Mouse (Mus musculus) spleen, postnatal 4 days (tissue): ENCODE data around the gene Ccr2.
"Not testable (repeated sequence)": the region's sequence is repeated elsewhere in the genome, so short reads cannot be mapped to it uniquely, and the experiment has no call there.

Experiments used
- DNase-seq, 2 experiments: peaks; one replicate each; pipeline ENCODE4 v3.0.0; 2022; ENCODE audit warnings: low spot score in 2 of 2

Ccr2 gene

DNA sequence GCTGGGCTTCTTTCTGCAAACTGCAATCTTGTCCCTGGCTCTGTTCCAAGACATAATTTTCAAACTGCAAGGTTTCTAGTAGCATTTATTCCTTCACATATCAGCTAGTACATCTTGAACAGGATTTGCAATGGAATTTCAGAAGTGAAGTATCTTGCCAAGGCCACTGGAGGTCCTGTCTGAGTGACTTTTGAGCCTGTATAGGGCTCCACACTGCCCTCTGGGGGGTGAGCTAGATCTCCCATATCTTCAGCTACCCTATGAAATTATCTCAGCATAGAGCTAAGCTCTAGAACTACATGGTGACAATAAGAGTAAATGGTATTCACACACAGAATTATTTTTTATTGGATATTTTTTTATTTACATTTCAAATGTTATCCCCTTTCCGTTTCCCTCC, 16.7 kb downstream of the Ccr2 start:
- DNase-seq, result peak; percentile 64 to 78

DNA sequence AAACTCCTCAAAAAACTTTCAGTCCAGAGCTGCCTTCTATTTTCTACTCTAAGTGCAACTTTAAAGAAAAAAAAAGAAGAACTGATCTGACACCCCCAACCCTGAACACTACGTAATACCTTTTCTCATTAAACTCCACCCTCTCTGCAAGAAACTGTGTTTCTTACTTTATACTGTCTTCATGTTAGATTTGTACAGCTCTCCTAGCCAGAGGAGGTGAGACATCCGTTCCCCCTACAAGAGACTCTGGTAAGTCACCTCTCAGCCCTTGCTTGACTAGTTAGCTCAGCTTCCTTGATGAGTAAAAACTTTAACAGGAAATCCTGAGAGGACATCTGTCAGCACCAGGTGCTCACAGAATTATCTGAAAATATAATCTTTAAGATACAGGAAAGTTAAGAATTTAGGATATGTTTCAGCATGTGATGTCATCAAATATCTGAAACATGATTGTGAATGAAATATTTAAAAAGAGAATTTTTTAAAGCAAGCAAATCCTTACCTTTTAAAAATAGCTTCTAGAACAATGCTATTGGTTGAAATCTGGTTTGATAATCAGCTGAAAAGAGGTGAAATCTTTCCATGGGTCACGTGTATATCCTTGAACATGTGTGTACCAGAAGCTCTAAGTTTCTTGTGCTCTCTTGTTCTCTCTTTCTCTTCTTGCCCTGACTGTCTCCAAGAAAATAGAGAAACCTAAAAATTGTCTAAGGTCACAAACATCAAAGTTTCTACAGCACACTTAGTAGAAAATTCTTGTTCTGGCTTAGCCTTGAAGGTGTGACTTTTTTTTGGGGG, 19.8 kb downstream of the Ccr2 start, which contains the start of gene Ccr5:
Gene Ccr5 (plus strand): TSS at position 157 of the 798 bp plus-strand sequence.
- no peak for DNase-seq

DNA sequence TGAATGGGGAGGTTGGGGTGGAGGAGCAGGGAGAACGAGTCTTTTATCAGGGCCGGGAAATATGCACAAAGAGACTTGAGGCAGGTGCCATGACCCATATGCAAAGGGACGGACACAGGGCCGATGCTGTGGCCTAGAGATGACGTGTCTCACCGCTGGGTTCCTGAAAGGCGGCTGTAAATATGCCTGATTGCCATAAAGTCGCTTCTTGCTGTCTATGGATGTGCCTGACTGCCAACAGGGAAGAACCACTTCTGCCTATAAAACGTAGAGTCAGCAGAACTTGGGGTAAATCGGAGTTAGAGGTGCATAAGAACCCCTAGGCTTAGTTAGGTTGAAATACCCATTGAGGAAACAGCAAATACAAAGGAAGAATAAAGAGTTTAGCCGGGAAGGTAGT, 23.8 kb downstream of the Ccr2 start:
- DNase-seq, result no peak

DNA sequence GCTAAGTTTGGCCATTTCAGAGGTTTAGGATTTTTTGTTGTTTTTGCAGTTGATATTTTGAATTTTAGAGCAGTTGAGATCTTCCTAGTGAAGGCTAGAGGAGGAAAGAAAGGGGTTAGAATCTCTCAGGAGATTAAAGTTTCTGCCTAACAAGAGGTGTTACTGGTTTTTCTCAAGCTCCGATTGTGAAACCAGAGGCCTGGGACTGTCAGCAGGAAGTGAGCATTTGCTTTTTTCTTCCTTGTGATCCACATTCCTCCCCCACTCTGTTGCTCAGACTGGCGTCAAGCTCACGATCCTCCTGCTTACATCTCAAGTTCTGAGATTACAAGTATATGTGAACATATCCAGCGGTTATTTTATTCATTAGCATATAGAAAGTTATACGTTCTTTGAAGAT, 24.6 kb downstream of the Ccr2 start:
- no peak for DNase-seq

DNA sequence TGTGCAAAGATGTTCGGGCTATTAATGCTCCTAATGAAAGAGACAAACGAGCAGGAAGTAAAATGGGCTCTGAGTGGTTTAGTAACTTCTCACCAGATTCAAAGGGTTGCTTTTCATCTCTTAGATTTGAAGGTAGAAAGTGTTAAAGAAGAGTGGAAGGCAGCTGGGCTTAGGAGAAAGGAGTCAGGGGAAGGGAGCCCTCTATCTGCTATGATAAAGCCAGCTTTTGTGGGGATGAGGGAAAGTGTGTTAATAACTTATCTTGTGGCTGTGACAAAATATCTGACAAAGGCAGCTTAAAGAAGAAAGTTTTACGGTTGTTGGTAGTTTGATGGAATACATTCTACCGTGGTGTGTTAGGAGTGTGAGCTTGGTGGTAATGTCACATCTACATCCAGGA, 25.7 kb downstream of the Ccr2 start:
- DNase-seq, result no peak

DNA sequence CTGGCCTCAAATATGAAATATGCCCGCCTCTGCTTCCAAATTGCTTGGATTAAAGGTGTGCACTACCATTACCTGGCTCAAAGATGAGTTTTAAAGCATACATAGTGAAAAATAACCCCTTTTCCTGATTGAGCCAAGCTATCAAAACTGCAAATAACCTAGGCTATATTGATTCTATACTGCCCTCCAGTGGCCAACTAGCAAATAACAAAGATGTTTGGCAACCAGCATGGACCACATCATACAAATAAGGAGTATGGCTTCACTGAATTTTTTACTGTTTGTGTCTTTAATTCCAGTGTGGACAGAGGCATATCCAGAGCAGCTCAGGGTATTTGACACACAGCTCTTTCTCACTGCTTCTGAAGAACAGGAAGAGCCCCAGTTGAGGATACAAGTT, 26.6 kb downstream of the Ccr2 start:
- DNase-seq, result peak; percentile 51 to 71

DNA sequence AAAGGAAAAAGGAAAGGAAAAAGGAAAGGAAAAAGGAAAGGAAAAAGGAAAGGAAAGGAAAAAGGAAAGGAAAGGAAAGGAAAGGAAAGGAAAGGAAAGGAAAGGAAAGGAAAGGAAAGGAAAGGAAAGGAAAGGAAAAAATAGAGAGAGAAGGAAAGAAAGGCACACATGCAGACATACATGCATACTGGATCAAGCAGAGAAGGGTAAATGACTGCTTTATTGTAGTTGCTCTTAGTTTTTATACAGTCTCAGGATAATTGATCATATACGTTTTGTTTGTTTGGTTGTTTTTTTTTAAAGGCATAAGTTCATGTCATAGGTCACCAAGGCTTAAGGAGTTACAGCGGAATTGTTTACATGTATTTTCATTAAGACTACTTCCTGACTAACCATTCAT, 31.1 kb downstream of the Ccr2 start:
- not testable (repeated sequence) for DNase-seq

DNA sequence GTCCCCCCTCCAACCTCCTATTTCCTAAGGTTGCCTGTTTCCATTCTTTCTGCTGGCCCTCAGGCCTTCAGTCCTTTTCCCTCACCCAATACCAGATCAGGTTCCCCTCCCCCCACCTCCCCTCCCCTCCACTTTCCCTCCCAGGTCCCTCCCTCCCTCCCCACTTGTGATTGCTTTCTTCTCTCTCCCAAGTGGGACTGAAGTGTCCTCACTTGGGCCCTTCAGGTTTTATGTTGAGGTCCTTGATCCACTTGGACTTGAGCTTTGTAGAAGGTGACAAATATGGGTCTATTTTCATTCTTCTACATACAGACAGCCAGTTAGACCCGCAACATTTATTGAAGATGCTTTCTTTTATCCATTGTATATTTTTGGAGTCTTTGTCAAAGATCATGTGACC, 33.2 kb downstream of the Ccr2 start:
- not testable (repeated sequence) for DNase-seq

DNA sequence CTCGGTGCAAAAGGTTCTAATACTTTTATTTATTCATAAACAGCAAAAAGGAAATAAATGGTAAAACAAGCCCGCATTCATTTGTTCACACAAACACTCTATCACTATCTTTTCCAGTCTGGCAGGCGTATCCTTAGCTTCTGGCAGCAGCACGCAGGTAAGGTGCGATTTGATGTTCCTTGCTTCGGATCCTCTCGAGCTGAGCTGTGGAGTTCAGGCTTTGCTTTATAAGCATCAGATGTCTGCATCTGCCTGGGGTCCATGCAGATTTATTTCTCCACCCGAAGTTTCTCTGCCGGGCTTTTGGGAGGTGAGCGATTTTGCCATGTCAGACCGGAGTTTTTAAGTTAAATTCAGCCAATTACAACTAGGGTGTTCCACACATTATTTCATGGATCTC, 35.9 kb downstream of the Ccr2 start:
- DNase-seq, result peak in 1 of 2 experiments; percentile 12

DNA sequence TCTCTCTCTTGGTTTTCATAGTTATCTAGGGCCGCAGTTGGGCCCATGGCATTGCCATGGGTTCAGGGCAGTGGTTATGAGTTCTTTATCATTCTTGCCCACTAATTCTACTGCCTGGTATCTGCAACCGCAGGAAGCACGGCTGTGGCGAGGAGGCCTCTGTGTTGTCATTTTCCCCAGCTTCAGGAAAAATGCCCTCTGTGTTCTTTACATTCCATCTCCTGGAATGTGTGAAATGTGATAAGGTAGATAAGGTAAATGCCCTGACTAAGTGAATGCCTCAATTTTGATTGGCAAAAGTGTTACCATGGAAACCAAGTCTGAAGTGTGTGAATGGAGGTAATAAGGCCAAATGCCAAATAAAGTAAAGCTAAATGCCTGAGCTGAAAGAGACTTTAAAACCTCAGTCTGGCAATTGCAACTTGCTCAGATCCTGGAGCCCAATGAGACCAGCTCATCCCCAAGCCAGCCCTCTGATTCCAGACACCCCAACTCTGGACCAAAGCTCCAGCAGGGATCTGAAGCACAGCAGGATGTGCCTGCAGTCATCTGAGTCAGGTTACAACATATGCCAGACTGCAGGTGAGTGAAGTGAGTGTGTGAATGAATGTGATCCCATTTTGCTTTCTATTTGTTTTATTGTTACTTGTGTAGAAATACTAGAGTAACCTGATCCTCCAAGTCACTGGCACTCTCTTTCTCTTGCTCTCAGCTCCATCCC, 36.5 kb downstream of the Ccr2 start:
- peak in 1 of 2 experiments; percentile 41 for DNase-seq

DNA sequence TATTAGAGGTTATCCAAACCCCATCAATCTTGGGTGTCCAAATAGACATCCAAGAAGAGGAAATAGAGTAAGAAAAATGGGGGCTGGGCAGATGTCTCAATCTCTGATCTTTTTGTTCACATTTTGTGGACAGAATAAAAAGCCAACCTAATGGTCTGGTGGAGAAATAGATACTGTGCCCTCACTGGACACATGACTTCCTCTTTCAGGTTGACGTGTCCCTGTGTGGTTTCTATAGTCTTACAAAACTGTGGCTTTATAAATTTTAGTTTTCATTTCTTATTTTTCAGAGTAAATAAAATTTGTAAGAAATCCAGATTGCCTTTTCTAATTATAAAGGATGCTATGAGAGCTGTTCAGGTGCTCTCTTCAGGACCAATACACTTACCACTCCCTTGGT, 41.9 kb downstream of the Ccr2 start:
- no peak for DNase-seq

DNA sequence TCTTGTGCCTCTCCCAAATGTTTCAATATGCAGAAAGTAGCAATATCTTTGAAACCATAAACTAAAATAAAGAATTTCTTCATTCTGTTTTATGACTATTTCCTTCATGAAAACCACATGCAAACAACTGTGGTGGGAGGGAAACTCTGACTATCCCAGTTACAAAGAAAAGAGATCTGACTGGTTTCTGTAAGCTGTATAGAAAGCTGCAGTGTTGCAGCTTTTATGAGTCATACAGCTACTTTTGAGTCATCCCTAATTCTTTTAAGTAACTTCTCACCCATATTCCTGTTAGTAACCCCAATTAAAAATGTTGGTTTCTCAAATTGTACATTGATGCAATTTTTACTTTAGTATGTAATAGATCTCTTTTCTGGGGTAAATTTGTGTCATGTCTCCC, 44.6 kb downstream of the Ccr2 start:
- no peak for DNase-seq
